Mouse (Mus musculus) embryo, embryonic 10.5 days (tissue): ENCODE data around the gene Rpl10a.

ENCODE experiments used
- DNase-seq: peaks from one replicate; pipeline ENCODE4 v3.0.0-alpha.2; 2015; ENCODE audit warnings: low spot score

Gene Rpl10a

DNA sequence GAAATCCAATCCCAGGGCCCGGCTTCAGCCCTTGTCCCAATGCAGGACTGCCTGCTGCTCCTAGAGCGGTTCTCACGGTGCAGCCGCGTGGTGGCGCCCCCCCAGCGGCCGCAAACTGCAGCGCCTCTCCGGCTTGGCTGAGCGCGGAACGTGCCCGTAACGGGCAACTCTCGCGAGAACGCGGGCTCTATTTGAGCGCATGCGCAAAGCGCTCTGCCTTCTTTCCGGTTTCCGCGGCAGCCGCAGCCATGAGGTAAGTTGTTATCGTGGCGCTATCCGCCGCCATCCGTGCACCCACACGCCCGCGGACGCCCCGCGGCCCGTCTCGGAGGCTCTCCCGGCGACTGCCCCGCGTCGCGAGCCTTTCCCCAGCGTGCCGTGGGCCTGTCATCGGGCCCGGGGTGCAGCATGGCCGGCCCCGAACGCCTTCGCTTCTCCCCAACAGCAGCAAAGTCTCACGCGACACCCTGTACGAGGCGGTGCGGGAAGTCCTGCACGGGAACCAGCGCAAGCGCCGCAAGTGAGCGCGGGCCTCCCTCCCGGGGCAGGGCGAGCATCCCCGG is at the start of gene Rpl10a:
Gene Rpl10a, plus strand, starts transcription at position 106 of the 563 bp plus-strand sequence.
- peak; percentile 97 for DNase-seq

DNA sequence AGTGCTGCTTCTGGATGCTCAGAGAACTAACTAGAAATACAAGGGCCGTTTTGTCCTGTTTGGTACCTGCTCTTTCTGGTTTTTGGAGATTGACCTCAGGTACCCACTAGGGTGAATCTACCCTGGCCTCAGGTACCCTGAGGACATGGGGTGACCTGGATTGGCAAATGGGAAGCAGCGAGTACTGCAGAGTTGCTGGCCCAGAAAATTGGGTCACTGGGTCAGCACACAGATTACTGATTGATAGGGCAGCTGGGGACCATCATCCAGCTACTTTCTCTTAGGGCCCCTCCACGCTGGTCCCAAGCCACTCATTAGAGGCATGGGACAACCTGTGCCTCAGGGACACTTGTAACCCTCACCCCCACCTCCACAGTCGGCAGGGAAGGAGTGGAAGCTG is 49.0 kb upstream of the Rpl10a start:
- DNase-seq: no peak

GRCm38 (mm10) chr17:28279780-28280422 is 48.4 kb upstream of the Rpl10a start:
- no peak for DNase-seq

DNA sequence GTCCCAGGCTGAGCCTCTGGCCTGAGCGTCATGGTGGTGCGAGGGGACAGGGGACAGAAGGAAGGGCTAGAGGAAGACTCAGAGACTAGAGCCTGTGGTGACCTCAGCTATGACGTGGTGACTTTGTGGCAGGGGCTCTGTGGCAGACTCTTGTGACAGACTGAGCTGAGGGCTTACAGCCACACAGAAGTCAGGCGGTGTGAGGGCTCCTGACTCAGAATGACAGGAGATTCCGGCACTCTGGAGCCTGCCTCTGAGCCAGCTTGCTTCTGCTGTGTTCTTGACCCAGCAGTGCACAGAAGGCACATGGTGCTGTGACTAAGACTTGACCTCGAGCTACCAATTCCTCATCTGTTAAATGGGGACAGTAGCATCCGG is 47.9 kb upstream of the Rpl10a start:
- DNase-seq: no peak

GRCm38 (mm10) chr17:28280831-28281377 is 47.4 kb upstream of the Rpl10a start:
- DNase-seq: peak; percentile 24

- no peak for DNase-seq
Measured at GRCm38 (mm10) chr17:28281866-28282441, 46.3 kb upstream of the Rpl10a start.

DNA sequence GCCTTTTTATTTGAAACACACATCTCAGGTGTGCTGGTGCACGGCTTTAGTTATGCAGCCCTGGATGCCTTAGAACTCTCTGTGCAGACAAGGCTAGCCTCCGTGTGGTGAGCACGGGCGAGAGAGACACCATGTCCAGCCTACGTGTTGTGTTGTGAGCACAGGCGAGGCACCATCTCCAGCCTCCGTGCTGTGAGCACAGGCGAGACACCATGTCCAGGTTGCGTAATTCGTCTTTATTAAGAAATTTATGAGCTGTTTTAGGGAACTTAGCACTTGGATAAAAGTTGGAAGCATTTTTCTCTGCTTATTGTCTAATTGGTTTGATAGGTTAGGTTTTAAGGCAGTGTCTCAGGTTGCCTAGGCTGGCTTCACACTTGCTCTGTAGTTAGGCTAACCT is 45.1 kb upstream of the Rpl10a start:
- DNase-seq: no peak

GRCm38 (mm10) chr17:28286133-28286532 is 42.1 kb upstream of the Rpl10a start:
- no peak for DNase-seq

DNA sequence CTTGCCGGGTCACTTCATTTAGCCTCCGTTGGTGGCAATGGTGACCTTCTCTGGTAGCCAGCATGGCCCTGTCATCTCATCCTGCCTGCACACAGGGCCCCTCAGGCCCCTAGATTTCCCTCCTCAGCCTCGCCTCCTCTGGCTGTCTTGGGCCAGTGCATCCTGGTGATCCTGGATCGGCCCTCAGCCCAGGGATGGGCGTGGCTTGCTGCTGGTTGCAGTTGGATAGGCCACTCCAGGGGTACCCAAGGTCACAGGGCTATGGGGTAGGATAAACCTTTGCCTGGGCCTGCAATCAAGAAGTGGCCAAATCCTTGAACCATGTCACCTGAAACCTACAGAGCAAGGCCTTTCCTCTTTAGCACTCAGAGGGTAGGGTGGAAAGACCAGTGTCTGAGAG is 41.3 kb upstream of the Rpl10a start:
- no peak for DNase-seq

GRCm38 (mm10) chr17:28287578-28287977 is 40.7 kb upstream of the Rpl10a start:
- DNase-seq: no peak

DNA sequence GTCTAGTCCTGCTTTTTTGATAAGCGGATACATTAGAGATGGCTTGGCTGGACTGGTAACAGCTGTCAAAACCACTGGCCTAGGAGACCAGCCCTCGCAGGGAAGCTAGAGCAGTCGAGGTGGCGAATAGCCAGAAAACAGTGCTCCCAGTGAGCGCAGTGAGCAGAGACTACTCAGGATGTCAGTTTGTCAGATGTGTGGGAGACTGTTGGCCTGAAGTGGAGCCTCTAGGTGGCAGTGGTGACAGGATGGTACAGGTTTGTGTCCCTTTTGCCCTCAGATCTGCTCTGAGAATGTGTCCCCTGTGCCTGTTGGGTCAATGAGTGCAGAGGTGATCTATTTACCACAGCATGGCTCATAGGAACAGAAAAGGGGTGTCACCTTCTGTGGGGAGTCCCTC is 40.3 kb upstream of the Rpl10a start:
- DNase-seq: no peak

GRCm38 (mm10) chr17:28290262-28290661 is 38.0 kb upstream of the Rpl10a start:
- DNase-seq: no peak

GRCm38 (mm10) chr17:28290671-28291070 is 37.6 kb upstream of the Rpl10a start:
- DNase-seq: no peak

GRCm38 (mm10) chr17:28291346-28291745 is 36.9 kb upstream of the Rpl10a start:
- no peak for DNase-seq

DNA sequence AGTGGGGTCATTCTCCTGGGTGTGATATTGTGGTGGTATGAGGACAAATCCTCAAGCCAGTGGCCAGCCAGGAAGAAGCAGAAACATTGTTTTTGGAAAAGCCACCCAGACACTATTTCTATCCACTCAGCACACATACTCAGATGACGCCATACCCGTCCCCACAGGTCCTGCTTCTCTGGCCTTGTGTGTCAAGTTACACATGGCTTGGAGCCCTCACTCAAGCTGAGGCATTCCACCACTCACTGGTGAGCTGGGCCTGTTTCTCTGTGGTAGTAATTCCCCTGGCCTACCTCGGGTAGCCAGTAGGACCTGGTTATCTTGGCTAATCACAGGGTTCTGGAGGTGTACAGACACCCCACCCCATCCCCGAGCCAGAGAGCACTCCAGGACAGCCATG is 34.6 kb upstream of the Rpl10a start:
- DNase-seq: no peak

DNA sequence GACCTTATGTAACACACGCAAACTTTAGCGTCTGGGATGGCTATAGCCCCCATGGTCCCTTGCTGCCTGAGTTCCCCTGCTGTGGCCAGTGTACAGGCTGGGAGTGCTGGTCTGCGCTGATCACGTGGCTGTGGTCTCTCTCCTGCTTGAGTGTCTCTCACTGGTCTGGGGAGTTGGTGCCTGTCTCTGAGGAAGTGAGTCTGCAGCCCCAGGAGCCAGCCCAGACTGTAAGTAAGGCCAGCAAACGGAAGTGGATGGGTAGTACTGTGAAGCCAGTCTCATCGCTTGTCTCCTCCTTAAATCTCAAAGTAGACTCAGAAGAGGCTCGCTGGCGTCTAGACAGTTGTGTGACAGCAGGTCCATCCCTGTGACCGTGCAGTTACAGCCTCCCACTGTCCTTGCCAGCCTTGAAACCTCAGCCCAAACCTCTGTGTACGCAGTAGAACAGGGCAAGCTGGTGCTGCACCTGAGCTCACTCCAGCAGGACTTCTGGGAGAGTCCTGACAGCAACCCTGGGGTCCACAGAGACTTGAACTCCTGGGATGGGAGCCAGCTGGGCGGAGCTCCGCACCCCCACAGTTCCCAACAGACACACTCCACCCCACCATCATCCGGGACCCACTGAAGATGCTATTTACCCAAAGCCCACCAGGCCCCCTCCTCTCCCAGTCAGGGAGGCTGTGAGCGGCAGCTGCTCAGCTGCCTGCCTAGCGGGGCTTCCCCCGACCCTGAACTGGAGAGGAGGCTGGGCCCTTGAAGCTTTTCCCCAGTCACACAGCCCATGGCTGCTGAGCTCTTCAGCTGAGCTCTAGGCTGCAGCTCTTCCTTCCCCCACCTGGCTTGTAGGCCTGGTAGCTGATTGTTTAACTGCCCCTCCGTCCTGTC is 33.6 kb upstream of the Rpl10a start:
- no peak for DNase-seq

GRCm38 (mm10) chr17:28298888-28299287 is 29.4 kb upstream of the Rpl10a start:
- DNase-seq: no peak

DNA sequence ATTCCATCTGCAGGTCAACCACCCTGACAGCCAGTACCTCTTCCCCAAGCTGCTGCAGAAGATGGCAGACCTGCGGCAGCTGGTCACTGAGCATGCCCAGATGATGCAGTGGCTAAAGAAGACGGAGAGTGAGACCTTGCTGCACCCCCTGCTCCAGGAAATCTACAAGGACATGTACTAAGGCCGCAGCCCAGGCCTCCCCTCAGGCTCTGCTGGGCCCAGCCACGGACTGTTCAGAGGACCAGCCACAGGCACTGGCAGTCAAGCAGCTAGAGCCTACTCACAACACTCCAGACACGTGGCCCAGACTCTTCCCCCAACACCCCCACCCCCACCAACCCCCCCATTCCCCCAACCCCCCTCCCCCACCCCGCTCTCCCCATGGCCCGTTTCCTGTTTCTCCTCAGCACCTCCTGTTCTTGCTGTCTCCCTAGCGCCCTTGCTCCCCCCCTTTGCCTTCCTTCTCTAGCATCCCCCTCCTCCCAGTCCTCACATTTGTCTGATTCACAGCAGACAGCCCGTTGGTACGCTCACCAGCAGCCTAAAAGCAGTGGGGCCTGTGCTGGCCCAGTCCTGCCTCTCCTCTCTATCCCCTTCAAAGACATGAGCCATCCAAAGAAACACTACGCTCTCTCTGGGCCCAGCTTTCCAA is 28.5 kb upstream of the Rpl10a start:
- DNase-seq: no peak

DNA sequence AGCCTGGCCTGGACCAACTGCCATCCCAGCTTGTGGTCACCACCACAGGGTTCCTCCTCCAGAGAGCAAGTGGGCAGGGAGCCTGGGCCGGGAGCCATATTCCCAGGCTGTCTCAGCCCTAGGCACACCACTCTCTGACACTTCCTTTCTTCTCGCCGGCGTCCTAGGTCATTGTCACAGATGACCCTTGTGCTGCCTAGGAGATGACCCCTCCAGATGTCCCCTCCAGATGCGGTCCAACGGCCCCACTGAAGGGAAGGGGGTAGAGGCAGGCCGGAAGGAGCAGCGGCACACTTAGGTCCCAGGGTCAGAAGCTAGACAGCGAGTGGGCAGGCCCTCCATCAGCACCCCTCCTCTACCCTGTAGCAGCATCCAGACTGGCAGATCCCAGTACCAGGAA is 27.9 kb upstream of the Rpl10a start:
- DNase-seq: peak; percentile 51

GRCm38 (mm10) chr17:28300850-28301249 is 27.4 kb upstream of the Rpl10a start:
- no peak for DNase-seq

GRCm38 (mm10) chr17:28305172-28305571 is 23.1 kb upstream of the Rpl10a start:
- DNase-seq: no peak
